Mouse (Mus musculus) left cerebral cortex, postnatal 36 days (tissue): ENCODE measurements around the gene Gli1. TPM values are rescaled to one million over a fixed set of nuclear protein-coding genes. Genes with fewer than 3 reads are reported as not detected.

ENCODE experiments used
- DNase-seq, 2 experiments: peaks; one replicate each; pipeline ENCODE4 v3.0.0; 2021 to 2022; ENCODE audit warnings: low spot score in 2 of 2, mixed read lengths in 1 of 2
- intact Hi-C: fragments of 180-260 bp; cut with DNase I; formaldehyde crosslinking; loops from one replicate; pipeline ENCODE4 v1.15.1; 2025
- total RNA-seq, 2 experiments: library from RNA; stranded (reverse); gene quantifications; 2 replicates each; pipeline ENCODE4 v1.2.3; 2021

The Gli1 gene
- total RNA-seq, 2 experiments from 2014 or later: 1.9 to 2.9 TPM

DNA sequence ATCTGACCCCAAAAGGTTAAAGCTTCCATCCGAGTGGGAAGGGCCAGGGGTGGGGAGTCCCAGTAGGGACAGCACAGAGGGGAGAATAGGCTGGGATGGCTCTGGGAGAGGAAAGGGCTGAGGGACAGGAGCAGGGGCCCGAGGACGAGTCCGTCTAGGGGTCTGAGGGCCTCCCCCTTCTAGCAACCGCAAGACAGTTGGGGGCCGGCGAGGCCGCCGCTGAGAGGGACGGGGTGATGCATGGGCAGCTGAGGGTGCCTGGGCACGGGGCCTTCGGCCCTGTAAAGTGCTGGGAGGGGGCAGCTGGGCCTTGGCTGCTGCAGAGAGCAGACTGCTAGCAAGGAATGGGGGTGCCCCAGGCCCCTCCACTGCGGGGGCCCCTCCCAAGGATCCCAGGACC, 56.1 kb downstream of the Gli1 start:
- DNase-seq: no peak
- intact Hi-C loops: no loop called here

DNA sequence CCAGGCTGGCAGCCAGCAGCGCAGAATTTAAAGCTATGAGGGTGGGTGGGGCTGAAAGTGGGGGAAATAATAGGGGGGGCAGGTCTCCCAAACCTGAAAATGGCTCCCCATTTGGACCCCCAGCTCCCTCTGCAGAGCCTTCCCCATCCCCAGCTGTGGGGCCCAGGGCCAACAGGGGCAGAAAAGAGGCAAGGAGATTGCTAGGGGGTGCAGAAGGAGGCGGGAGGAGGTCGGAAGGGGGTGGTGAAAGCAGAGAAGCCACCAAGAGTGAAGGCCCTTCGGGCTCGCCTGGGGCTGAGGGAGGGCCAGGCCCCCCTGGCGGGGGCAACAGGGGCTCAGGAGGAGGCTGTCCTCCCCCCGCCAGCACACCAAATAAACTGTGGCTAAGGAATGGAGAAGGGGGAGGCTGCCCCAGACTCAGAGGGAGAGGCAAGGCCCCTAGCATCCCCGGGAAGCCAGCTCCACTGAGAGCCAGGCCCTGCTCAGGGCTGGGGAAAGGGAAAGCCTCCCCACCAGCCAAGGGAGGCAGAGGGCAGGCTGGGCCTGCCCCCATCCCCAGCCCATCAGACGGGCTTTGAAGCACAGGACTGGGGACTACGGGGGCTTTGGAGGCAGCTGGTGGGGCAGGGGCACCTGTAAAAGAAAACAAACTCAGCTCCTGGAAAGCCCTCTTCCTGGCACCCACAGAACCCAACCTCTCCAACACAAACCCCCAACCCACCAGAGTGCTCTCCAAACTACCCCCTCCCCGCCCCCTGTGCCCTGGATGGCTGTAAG, 56.9 kb downstream of the Gli1 start:
- intact Hi-C loops: no loop called here
- no peak for DNase-seq

GRCm38 (mm10) chr10:127284105-127284622, 57.6 kb downstream of the Gli1 start:
- intact Hi-C loops: no loop called here
- DNase-seq: no peak

DNA sequence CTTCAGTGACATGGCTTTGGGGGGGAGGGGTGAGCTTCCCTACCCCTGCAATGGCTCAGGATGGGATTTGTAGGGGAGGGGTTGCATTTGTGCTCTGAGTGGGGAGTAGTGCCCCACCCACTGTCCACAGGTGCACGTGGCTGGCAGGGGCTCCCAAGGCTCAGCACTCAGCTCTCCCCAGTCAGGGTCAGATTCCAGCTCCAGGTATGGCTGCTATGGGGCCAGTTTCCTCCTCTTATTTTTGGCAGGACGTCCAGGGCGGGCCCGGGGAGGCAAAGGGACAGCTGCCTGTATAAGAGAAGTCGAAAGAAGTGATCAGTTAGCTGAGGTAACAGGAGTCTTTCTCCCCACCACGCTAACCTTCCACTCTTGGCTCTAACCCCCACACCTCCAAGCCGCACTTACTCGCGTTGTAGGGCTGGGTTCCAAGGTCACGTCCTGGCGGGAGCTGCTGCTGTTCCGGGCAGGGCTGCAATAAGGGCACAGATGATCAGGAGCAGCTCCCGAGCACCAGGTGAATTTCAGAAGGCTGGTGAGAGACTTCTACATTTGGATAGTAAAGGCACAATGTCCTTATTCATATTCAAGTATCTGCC, 59.1 kb downstream of the Gli1 start:
- intact Hi-C loops: no loop called here
- no peak for DNase-seq

GRCm38 (mm10) chr10:127281316-127281715, 60.5 kb downstream of the Gli1 start:
- intact Hi-C loops: no loop called here
- DNase-seq: no peak

Other genes starting within 250 kb of the Gli1 start
- 100 to 1,000 TPM; 118 to 119 TPM for gene Os9, start 220.8 kb downstream of the Gli1 start, total RNA-seq
- 100 to 1,000 TPM; 116 to 122 TPM for gene B4galnt1, start 176.7 kb downstream of the Gli1 start, total RNA-seq
- gene Slc26a10, start 161.3 kb downstream of the Gli1 start, total RNA-seq: 1 to 10 TPM; 1.8 to 4.4 TPM
- 100 to 1,000 TPM; 173 to 176 TPM for gene Arhgef25, start 151.9 kb downstream of the Gli1 start, total RNA-seq
- 100 to 1,000 TPM; 195 to 221 TPM for gene Dtx3, start 146.2 kb downstream of the Gli1 start, total RNA-seq
- gene Pip4k2c, start 130.4 kb downstream of the Gli1 start, total RNA-seq: 100 to 1,000 TPM in 1 of 2 experiments, 10 to 100 TPM in 1; 94.6 to 106 TPM
- 1,000 to 10,000 TPM in 1 of 2 experiments, 100 to 1,000 TPM in 1; 978 to 1,176 TPM for gene Kif5a, start 78.6 kb downstream of the Gli1 start, total RNA-seq
- gene Dctn2, start 75.6 kb downstream of the Gli1 start, total RNA-seq: 100 to 1,000 TPM; 267 to 287 TPM
- 10 to 100 TPM; 32.9 to 54.4 TPM for gene Mbd6, start 53.0 kb downstream of the Gli1 start, total RNA-seq
- gene Mars, start 30.2 kb downstream of the Gli1 start, total RNA-seq: 10 to 100 TPM; 54.9 to 60.1 TPM
- 1 to 10 TPM in 1 of 2 experiments, under 1 TPM in 1; 0.94 to 1.1 TPM for gene Arhgap9, start 20.0 kb downstream of the Gli1 start, total RNA-seq
- under 1 TPM; 0.15 to 0.20 TPM for gene Inhbe, start 12.4 kb upstream of the Gli1 start, total RNA-seq
- gene Inhbc, start 28.5 kb upstream of the Gli1 start, total RNA-seq: not detected
- gene R3hdm2, start 38.4 kb upstream of the Gli1 start, total RNA-seq: 100 to 1,000 TPM; 348 to 365 TPM
- 1 to 10 TPM; 1.7 to 2.9 TPM for gene Stac3, start 159.7 kb upstream of the Gli1 start, total RNA-seq
- gene Ndufa4l2, start 173.0 kb upstream of the Gli1 start, total RNA-seq: 1 to 10 TPM; 2.1 to 4.9 TPM
- 10 to 100 TPM; 22.8 to 29.9 TPM for gene Shmt2, start 180.5 kb upstream of the Gli1 start, total RNA-seq
- gene Nxph4, start 192.6 kb upstream of the Gli1 start, total RNA-seq: 1 to 10 TPM; 6.0 to 7.6 TPM